Mouse (Mus musculus): ENCODE results near the gene Bpifb9b. TPM values are rescaled to one million over a fixed set of nuclear protein-coding genes. Genes with fewer than 3 reads are reported as not detected.
"Not testable (repeated sequence)": the region's sequence is repeated elsewhere in the genome, so short reads cannot be mapped to it uniquely, and the experiment has no call there.

Gene Bpifb9b
- total and polyA plus RNA-seq, 2 experiments from 2014 or later, result not detected

GRCm38 (mm10) chr2:154326852-154327251 is 19.8 kb downstream of the Bpifb9b start:
- H3K27ac ChIP-seq (ENCODE audit: low read depth, low read length), result no peak overlapping the region
- ATAC-seq (no peak), DNase-seq (no peak)
- H3K9me3 ChIP-seq (ENCODE audit: low read length), result no peaks in the 10 kb centered on the region
- H3K36me3 ChIP-seq (ENCODE audit: insufficient read depth), result no peaks in the 10 kb centered on the region
- no peak overlapping the region for H3K4me2 ChIP-seq (ENCODE audit: low read depth)
- H3K4me3 ChIP-seq (ENCODE audit: low read depth, low read length), result no peak overlapping the region
- no peaks in the 10 kb centered on the region for H3K27me3 ChIP-seq (ENCODE audit: insufficient read depth, low read length)
- WGBS, result 83% methylated on average over 3 of the region's 3 CpGs
- no peak overlapping the region for H3K9ac ChIP-seq
- H3K4me1 ChIP-seq (ENCODE audit: insufficient read depth), result no peaks in the 10 kb centered on the region
- no peak for TF ChIP-seq CTCF (IDR thresholded peaks at IDR 0.05; ENCODE audit: low read depth)

GRCm38 (mm10) chr2:154335572-154335971 is 28.5 kb downstream of the Bpifb9b start:
- Histone ChIP-seq H3K4me2 (ENCODE audit: low read depth) (no peak overlapping the region), H3K4me3 (ENCODE audit: low read depth, low read length) (no peak overlapping the region), H3K36me3 (ENCODE audit: insufficient read depth) (peaks cover 9% of the 10 kb centered on the region), H3K27ac (ENCODE audit: low read depth, low read length) (no peak overlapping the region), H3K9me3 (ENCODE audit: low read length) (no peaks in the 10 kb centered on the region), H3K27me3 (ENCODE audit: insufficient read depth, low read length) (no peaks in the 10 kb centered on the region), H3K9ac (no peak overlapping the region), H3K4me1 (ENCODE audit: insufficient read depth) (no peaks in the 10 kb centered on the region)
- ATAC-seq, result no peak
- no peak for TF ChIP-seq CTCF (IDR thresholded peaks at IDR 0.05; ENCODE audit: low read depth)
- no peak for DNase-seq
- WGBS, result 81% methylated on average over 4 of the region's 4 CpGs

- H3K27me3 ChIP-seq (ENCODE audit: insufficient read depth, low read length), result no peaks in the 10 kb centered on the region
Measured at GRCm38 (mm10) chr2:154338161-154338560, 31.1 kb downstream of the Bpifb9b start.

GRCm38 (mm10) chr2:154339356-154339755 is 32.3 kb downstream of the Bpifb9b start:
- Histone ChIP-seq H3K36me3 (ENCODE audit: insufficient read depth) (peaks cover 30% of the 10 kb centered on the region), H3K9me3 (ENCODE audit: low read length) (no peaks in the 10 kb centered on the region), H3K27me3 (ENCODE audit: insufficient read depth, low read length) (no peaks in the 10 kb centered on the region)

More at GRCm38 (mm10) chr2:154338161-154338560, 31.1 kb downstream of the Bpifb9b start:
- Histone ChIP-seq H3K9me3 (ENCODE audit: low read length) (no peaks in the 10 kb centered on the region), H3K4me2 (ENCODE audit: low read depth) (no peak overlapping the region), H3K36me3 (ENCODE audit: insufficient read depth) (peaks cover 30% of the 10 kb centered on the region), H3K27ac (ENCODE audit: low read depth, low read length) (no peak overlapping the region), H3K4me1 (ENCODE audit: insufficient read depth) (no peaks in the 10 kb centered on the region), H3K9ac (no peak overlapping the region), H3K4me3 (ENCODE audit: low read depth, low read length) (no peak overlapping the region)
- 85% methylated on average over 1 of the region's 1 CpGs for WGBS
- no peak for DNase-seq
- no peak for TF ChIP-seq CTCF (IDR thresholded peaks at IDR 0.05; ENCODE audit: low read depth)
- no peak for ATAC-seq

GRCm38 (mm10) chr2:154348152-154348551 is 41.1 kb downstream of the Bpifb9b start:
- H3K4me2 ChIP-seq (ENCODE audit: low read depth), result no peak overlapping the region
- no peak overlapping the region for H3K27ac ChIP-seq (ENCODE audit: low read depth, low read length)
- WGBS, result 95% methylated on average over 3 of the region's 3 CpGs
- H3K4me1 ChIP-seq (ENCODE audit: insufficient read depth), result no peaks in the 10 kb centered on the region
- no peak overlapping the region for H3K9ac ChIP-seq
- H3K4me3 ChIP-seq (ENCODE audit: low read depth, low read length), result no peak overlapping the region
- peaks cover 38% of the 10 kb centered on the region for H3K36me3 ChIP-seq (ENCODE audit: insufficient read depth)
- ATAC-seq (no peak), DNase-seq (no peak)
- H3K9me3 ChIP-seq (ENCODE audit: low read length), result no peaks in the 10 kb centered on the region
- TF ChIP-seq CTCF (IDR thresholded peaks at IDR 0.05; ENCODE audit: low read depth), result no peak
- no peaks in the 10 kb centered on the region for H3K27me3 ChIP-seq (ENCODE audit: insufficient read depth, low read length)

More at GRCm38 (mm10) chr2:154339356-154339755, 32.3 kb downstream of the Bpifb9b start:
- Histone ChIP-seq H3K4me3 (ENCODE audit: low read depth, low read length) (no peak overlapping the region), H3K4me1 (ENCODE audit: insufficient read depth) (no peaks in the 10 kb centered on the region), H3K4me2 (ENCODE audit: low read depth) (no peak overlapping the region), H3K27ac (ENCODE audit: low read depth, low read length) (no peak overlapping the region), H3K9ac (no peak overlapping the region)
- TF ChIP-seq CTCF (IDR thresholded peaks at IDR 0.05; ENCODE audit: low read depth), result no peak
- WGBS, result 83% methylated on average over 2 of the region's 2 CpGs
- no peak for ATAC-seq
- no peak for DNase-seq

GRCm38 (mm10) chr2:154354000-154354425 is 47.0 kb downstream of the Bpifb9b start:
- H3K4me2 ChIP-seq (ENCODE audit: low read depth), result peak overlapping the region; percentile 41
- DNase-seq; H3K4me1 ChIP-seq (ENCODE audit: insufficient read depth); H3K27me3 ChIP-seq (ENCODE audit: insufficient read depth, low read length); H3K9me3 ChIP-seq (ENCODE audit: low read length): not testable (repeated sequence)
- H3K36me3 ChIP-seq (ENCODE audit: insufficient read depth), result peaks cover 20% of the 10 kb centered on the region
- H3K9ac ChIP-seq, result 0 out of 2 replicates have a peak overlapping the region, but pooled peaks have one; percentile 34
- H3K4me3 ChIP-seq (ENCODE audit: low read depth, low read length), result peak overlapping the region; percentile 28
- H3K27ac ChIP-seq (ENCODE audit: low read depth, low read length), result peak overlapping the region; percentile 54; the same call in 1 of the 2 replicates
- WGBS, result 65% methylated on average over 15 of the region's 19 CpGs
- ATAC-seq, result peak; percentile 69; the same call in 1 of the 2 replicates

- peaks cover 42% of the 10 kb centered on the region for H3K36me3 ChIP-seq (ENCODE audit: insufficient read depth)
- no peaks in the 10 kb centered on the region for H3K27me3 ChIP-seq (ENCODE audit: insufficient read depth, low read length)
- H3K27ac ChIP-seq (ENCODE audit: low read depth, low read length), result no peak overlapping the region
- H3K4me2 ChIP-seq (ENCODE audit: low read depth), result no peak overlapping the region
- ATAC-seq (no peak), DNase-seq (no peak)
- 95% methylated on average over 1 of the region's 1 CpGs for WGBS
- H3K9me3 ChIP-seq (ENCODE audit: low read length), result no peaks in the 10 kb centered on the region
- H3K4me3 ChIP-seq (ENCODE audit: low read depth, low read length), result no peak overlapping the region
- H3K4me1 ChIP-seq (ENCODE audit: insufficient read depth), result no peaks in the 10 kb centered on the region
- no peak for TF ChIP-seq CTCF (IDR thresholded peaks at IDR 0.05; ENCODE audit: low read depth)
- no peak overlapping the region for H3K9ac ChIP-seq
Measured at GRCm38 (mm10) chr2:154367510-154367909, 60.5 kb downstream of the Bpifb9b start.

Other genes starting within 250 kb of the Bpifb9b start
- not detected in 2 replicates for gene Bpifa3, start 176.9 kb upstream of the Bpifb9b start, total RNA-seq (2014; rRNA removed)
- gene Bpifa3, start 176.9 kb upstream of the Bpifb9b start, polyA plus RNA-seq (2015; fragmentation: Nextera tagmentation; extraction: Ambion mirVana), result not detected in 2 replicates
- 0.31 and 2.0 TPM in 2 replicates for gene Bpifa1, start 164.3 kb upstream of the Bpifb9b start, total RNA-seq (2014; rRNA removed)
- gene Bpifa1, start 164.3 kb upstream of the Bpifb9b start, polyA plus RNA-seq (2015; fragmentation: Nextera tagmentation; extraction: Ambion mirVana), result 0.25 and 0.48 TPM in 2 replicates
- not detected in 2 replicates for gene Bpifa5, start 144.6 kb upstream of the Bpifb9b start, total RNA-seq (2014; rRNA removed)
- gene Bpifa5, start 144.6 kb upstream of the Bpifb9b start, polyA plus RNA-seq (2015; fragmentation: Nextera tagmentation; extraction: Ambion mirVana), result not detected in 2 replicates
- 0.33 TPM in 1 of 2 replicates, not detected in the other for gene Bpifb1, start 116.4 kb upstream of the Bpifb9b start, total RNA-seq (2014; rRNA removed)
- gene Bpifb1, start 116.4 kb upstream of the Bpifb9b start, polyA plus RNA-seq (2015; fragmentation: Nextera tagmentation; extraction: Ambion mirVana), result 0.23 and 0.92 TPM in 2 replicates
- gene Bpifb5, start 83.5 kb upstream of the Bpifb9b start, total RNA-seq (2014; rRNA removed), result 0.14 and 0.31 TPM in 2 replicates
- 0.24 and 0.53 TPM in 2 replicates for gene Bpifb5, start 83.5 kb upstream of the Bpifb9b start, polyA plus RNA-seq (2015; fragmentation: Nextera tagmentation; extraction: Ambion mirVana)
- gene Bpifb9a, start 49.4 kb upstream of the Bpifb9b start, total RNA-seq (2014; rRNA removed), result not detected in 2 replicates
- 0.65 TPM in 1 of 2 replicates, not detected in the other for gene Bpifb9a, start 49.4 kb upstream of the Bpifb9b start, polyA plus RNA-seq (2015; fragmentation: Nextera tagmentation; extraction: Ambion mirVana)
- gene Cdk5rap1, start 65.8 kb downstream of the Bpifb9b start, total RNA-seq (2014; rRNA removed), result 14.3 and 14.7 TPM in 2 replicates
- 6.3 and 10.4 TPM in 2 replicates for gene Cdk5rap1, start 65.8 kb downstream of the Bpifb9b start, polyA plus RNA-seq (2015; fragmentation: Nextera tagmentation; extraction: Ambion mirVana)
- 23.0 and 25.3 TPM in 2 replicates for gene Snta1, start 100.9 kb downstream of the Bpifb9b start, total RNA-seq (2014; rRNA removed)
- gene Snta1, start 100.9 kb downstream of the Bpifb9b start, polyA plus RNA-seq (2015; fragmentation: Nextera tagmentation; extraction: Ambion mirVana), result 14.8 and 15.8 TPM in 2 replicates
- gene Cbfa2t2, start 129.3 kb downstream of the Bpifb9b start, total RNA-seq (2014; rRNA removed), result 32.5 and 41.8 TPM in 2 replicates
- gene Cbfa2t2, start 129.3 kb downstream of the Bpifb9b start, polyA plus RNA-seq (2015; fragmentation: Nextera tagmentation; extraction: Ambion mirVana), result 22.1 and 31.9 TPM in 2 replicates
- gene 1700003F12Rik, start 239.9 kb downstream of the Bpifb9b start, total RNA-seq (2014; rRNA removed), result 1.7 and 6.4 TPM in 2 replicates
- gene 1700003F12Rik, start 239.9 kb downstream of the Bpifb9b start, polyA plus RNA-seq (2015; fragmentation: Nextera tagmentation; extraction: Ambion mirVana), result 2.8 and 3.2 TPM in 2 replicates
- gene Actl10, start 244.5 kb downstream of the Bpifb9b start, total RNA-seq (2014; rRNA removed), result 0.15 and 0.48 TPM in 2 replicates
- gene Actl10, start 244.5 kb downstream of the Bpifb9b start, polyA plus RNA-seq (2015; fragmentation: Nextera tagmentation; extraction: Ambion mirVana), result 0.13 TPM in 1 of 2 replicates, not detected in the other